Mouse (Mus musculus): ENCODE data around the gene Pou1f1.

The Pou1f1 gene

GRCm38 (mm10) chr16:65564306-65564705, 44.0 kb downstream of the Pou1f1 start:
- DNase-seq (ENCODE audit: low read depth, low spot score) = no peak

- DNase-seq (ENCODE audit: low read depth, low spot score) = no peak
Observed at GRCm38 (mm10) chr16:65564951-65565350, 44.6 kb downstream of the Pou1f1 start.

GRCm38 (mm10) chr16:65568853-65569252, 48.5 kb downstream of the Pou1f1 start:
- no peak for DNase-seq (ENCODE audit: low read depth, low spot score)

- DNase-seq (ENCODE audit: low read depth, low spot score) = no peak
Observed at GRCm38 (mm10) chr16:65577298-65578029, 57.2 kb downstream of the Pou1f1 start.

Measured in skeletal muscle tissue, adult 2 months (tissue).